Mouse (Mus musculus) limb, embryonic 15.5 days (tissue): Measurements from ENCODE around the gene Neb. TPM values are rescaled to one million over a fixed set of nuclear protein-coding genes. Genes with fewer than 3 reads are reported as not detected.

Experiments used
- ATAC-seq: fragments of 200-750 bp; cut with Nextera tagmentation; 2 replicates; pipeline ENCODE4 v1.8.0; 2017; ENCODE audit warnings: low read depth, moderate TSS enrichment; ENCODE audit not compliant: insufficient number of reproducible peaks, low FRiP score, low TSS enrichment
- H3K27ac ChIP-seq: fragments of 300-500 bp; sonication (generic); 2 replicates; pipeline ENCODE4 v1.5.1; 2015; ENCODE audit warnings: moderate library complexity, mild to moderate bottlenecking, inconsistent platforms
- H3K27me3 ChIP-seq: fragments of 300-500 bp; sonication (generic); 2 replicates; pipeline ENCODE4 v1.6.1; 2015; ENCODE audit warnings: inconsistent platforms
- H3K36me3 ChIP-seq: fragments of 300-500 bp; sonication (generic); 2 replicates; pipeline ENCODE4 v1.6.1; 2015; ENCODE audit warnings: inconsistent platforms
- H3K4me1 ChIP-seq: fragments of 300-500 bp; sonication (generic); 2 replicates; pipeline ENCODE4 v1.6.1; 2015; ENCODE audit warnings: inconsistent platforms
- H3K4me2 ChIP-seq: fragments of 300-500 bp; sonication (generic); 2 replicates; pipeline ENCODE4 v1.6.1; 2015; ENCODE audit warnings: mild to moderate bottlenecking, inconsistent platforms
- H3K4me3 ChIP-seq: fragments of 300-500 bp; sonication (generic); 2 replicates; pipeline ENCODE4 v1.5.1; 2015; ENCODE audit warnings: mild to moderate bottlenecking, inconsistent platforms
- H3K9ac ChIP-seq: fragments of 300-500 bp; sonication (generic); 2 replicates; pipeline ENCODE4 v1.6.1; 2015; ENCODE audit warnings: inconsistent platforms
- H3K9me3 ChIP-seq: fragments of 300-500 bp; sonication (generic); 2 replicates; pipeline ENCODE4 v1.6.1; 2016; ENCODE audit warnings: inconsistent platforms
- WGBS: fragments of 180-500 bp; shearing (Covaris S2); methylation state at CpG from one replicate; pipeline ENCODE4 v1.1.7; 2015; 5-methylcytosine and 5-hydroxymethylcytosine counted together
- polyA plus RNA-seq: library from polyadenylated mRNA; unstranded; fragments of >200 nt; fragmentation: Nextera tagmentation; extraction: Ambion mirVana; gene quantifications from 2 replicates; pipeline ENCODE4 v1.2.1, GENCODE M21; 2015

Gene Neb
- polyA plus RNA-seq, 1 experiment from 2014 or later = 99.9 TPM

GRCm38 (mm10) chr2:52224366-52224765 lies 153.9 kb downstream of the Neb start:
- no peak for ATAC-seq
- Histone ChIP-seq H3K4me2 (no peak overlapping the region), H3K27me3 (no peaks in the 10 kb centered on the region), H3K27ac (no peak overlapping the region), H3K9ac (no peak overlapping the region), H3K4me1 (no peaks in the 10 kb centered on the region), H3K4me3 (no peak overlapping the region), H3K9me3 (no peaks in the 10 kb centered on the region), H3K36me3 (no peaks in the 10 kb centered on the region)
- WGBS = 77% methylated on average over 5 of the region's 5 CpGs

DNA sequence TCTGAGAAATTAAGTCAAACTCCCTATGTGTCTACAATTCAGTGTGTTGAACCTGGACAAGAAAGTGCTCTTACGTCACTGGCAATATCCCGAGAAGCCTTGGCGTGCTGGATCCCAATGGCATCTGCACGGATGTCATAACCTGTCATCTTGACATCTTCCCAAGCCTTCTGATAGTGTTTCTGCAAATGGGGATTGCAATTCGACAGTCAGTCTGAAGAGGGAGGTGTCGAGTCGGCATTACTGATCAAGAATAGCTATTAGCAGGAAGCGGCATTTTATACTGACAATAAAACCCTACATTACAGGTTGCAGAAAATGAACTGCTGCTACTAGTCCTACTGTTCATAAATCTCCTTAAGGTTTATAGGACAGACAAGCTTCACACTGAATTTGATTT lies 158.2 kb downstream of the Neb start:
- H3K27me3 ChIP-seq = no peaks in the 10 kb centered on the region
- H3K4me3 ChIP-seq = no peak overlapping the region
- H3K4me1 ChIP-seq = no peaks in the 10 kb centered on the region
- ATAC-seq = no peak
- 39% methylated on average over 8 of the region's 8 CpGs for WGBS
- no peaks in the 10 kb centered on the region for H3K9me3 ChIP-seq
- no peak overlapping the region for H3K27ac ChIP-seq
- no peak overlapping the region for H3K9ac ChIP-seq
- no peak overlapping the region for H3K4me2 ChIP-seq
- no peaks in the 10 kb centered on the region for H3K36me3 ChIP-seq

GRCm38 (mm10) chr2:52215945-52216344 lies 162.3 kb downstream of the Neb start:
- no peaks in the 10 kb centered on the region for H3K9me3 ChIP-seq
- no peak overlapping the region for H3K27ac ChIP-seq
- no peak overlapping the region for H3K4me3 ChIP-seq
- 93% methylated on average over 8 of the region's 8 CpGs for WGBS
- no peak overlapping the region for H3K4me2 ChIP-seq
- no peak for ATAC-seq
- H3K27me3 ChIP-seq = no peaks in the 10 kb centered on the region
- no peaks in the 10 kb centered on the region for H3K4me1 ChIP-seq
- no peak overlapping the region for H3K9ac ChIP-seq
- no peaks in the 10 kb centered on the region for H3K36me3 ChIP-seq

DNA sequence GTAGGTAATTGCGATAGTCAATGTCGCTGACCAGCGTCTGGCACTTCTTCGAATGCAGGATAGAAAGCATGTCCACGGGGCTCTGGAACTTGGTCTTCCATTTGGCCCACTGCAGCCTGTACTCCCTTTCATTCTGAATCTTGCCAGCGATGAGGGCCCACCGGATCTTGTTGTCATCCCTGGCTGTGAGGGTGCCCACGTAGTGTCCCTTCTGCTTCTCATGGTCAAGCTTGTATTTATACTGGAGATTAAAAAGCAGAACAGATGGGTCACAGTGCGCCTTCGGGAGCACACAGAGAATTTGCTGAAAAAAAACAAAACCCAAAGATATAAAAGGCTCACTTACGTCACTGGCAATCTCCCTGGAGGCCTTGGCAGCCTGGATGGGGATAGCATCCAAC lies 165.7 kb downstream of the Neb start:
- no peaks in the 10 kb centered on the region for H3K27me3 ChIP-seq
- no peaks in the 10 kb centered on the region for H3K9me3 ChIP-seq
- H3K9ac ChIP-seq = no peak overlapping the region
- no peak overlapping the region for H3K4me3 ChIP-seq
- H3K36me3 ChIP-seq = no peaks in the 10 kb centered on the region
- H3K4me2 ChIP-seq = no peak overlapping the region
- no peak for ATAC-seq
- no peak overlapping the region for H3K27ac ChIP-seq
- WGBS = 93% methylated on average over 11 of the region's 11 CpGs
- no peaks in the 10 kb centered on the region for H3K4me1 ChIP-seq

DNA sequence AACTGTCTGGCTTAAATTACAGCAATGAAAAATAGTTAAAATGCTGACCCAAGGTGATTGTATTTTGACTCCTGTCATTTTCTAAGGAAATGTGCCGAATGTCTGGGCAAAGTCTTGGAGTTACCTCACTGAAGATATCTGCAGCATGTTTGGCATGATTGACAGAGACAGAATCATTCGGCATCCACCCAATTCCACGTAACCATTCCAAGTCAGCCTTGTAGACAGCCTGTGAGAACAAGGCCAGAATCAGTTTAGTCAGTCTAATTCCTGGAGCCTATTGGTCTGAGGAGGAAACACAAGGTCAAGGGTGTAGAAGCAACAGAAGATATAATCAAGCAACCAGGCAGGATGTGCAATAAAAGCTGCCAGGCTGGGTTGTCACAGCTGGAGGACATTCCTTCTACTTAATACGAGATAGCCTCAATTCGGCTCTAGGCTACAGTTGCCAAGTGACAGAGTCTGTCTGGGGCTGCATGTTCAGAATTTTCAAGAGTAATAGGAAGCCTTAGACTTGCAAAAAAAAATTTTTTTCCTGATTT lies 166.8 kb downstream of the Neb start:
- Histone ChIP-seq H3K27me3 (no peaks in the 10 kb centered on the region), H3K4me3 (no peak overlapping the region), H3K27ac (no peak overlapping the region), H3K36me3 (no peaks in the 10 kb centered on the region), H3K9ac (no peak overlapping the region), H3K4me1 (no peaks in the 10 kb centered on the region), H3K4me2 (no peak overlapping the region), H3K9me3 (no peaks in the 10 kb centered on the region)
- WGBS = 49% methylated on average over 5 of the region's 5 CpGs
- no peak for ATAC-seq

GRCm38 (mm10) chr2:52210685-52211084 lies 167.6 kb downstream of the Neb start:
- H3K27me3 ChIP-seq = no peaks in the 10 kb centered on the region
- no peaks in the 10 kb centered on the region for H3K4me1 ChIP-seq
- no peak overlapping the region for H3K27ac ChIP-seq
- H3K4me2 ChIP-seq = no peak overlapping the region
- ATAC-seq = no peak
- 92% methylated on average over 7 of the region's 7 CpGs for WGBS
- H3K9ac ChIP-seq = no peak overlapping the region
- H3K4me3 ChIP-seq = no peak overlapping the region
- H3K36me3 ChIP-seq = no peaks in the 10 kb centered on the region
- H3K9me3 ChIP-seq = no peaks in the 10 kb centered on the region

GRCm38 (mm10) chr2:52204992-52205391 lies 173.3 kb downstream of the Neb start:
- Histone ChIP-seq H3K4me2 (no peak overlapping the region), H3K27ac (no peak overlapping the region), H3K4me1 (no peaks in the 10 kb centered on the region), H3K9ac (no peak overlapping the region), H3K36me3 (no peaks in the 10 kb centered on the region), H3K4me3 (no peak overlapping the region), H3K9me3 (no peaks in the 10 kb centered on the region), H3K27me3 (no peaks in the 10 kb centered on the region)
- 76% methylated on average over 4 of the region's 4 CpGs for WGBS
- no peak for ATAC-seq

GRCm38 (mm10) chr2:52193629-52194028 lies 184.6 kb downstream of the Neb start:
- no peaks in the 10 kb centered on the region for H3K36me3 ChIP-seq
- no peak overlapping the region for H3K4me3 ChIP-seq
- H3K9ac ChIP-seq = no peak overlapping the region
- H3K27ac ChIP-seq = no peak overlapping the region
- no peak overlapping the region for H3K4me2 ChIP-seq
- 90% methylated on average over 6 of the region's 6 CpGs for WGBS
- no peaks in the 10 kb centered on the region for H3K27me3 ChIP-seq
- H3K4me1 ChIP-seq = no peaks in the 10 kb centered on the region
- no peak for ATAC-seq
- no peaks in the 10 kb centered on the region for H3K9me3 ChIP-seq

DNA sequence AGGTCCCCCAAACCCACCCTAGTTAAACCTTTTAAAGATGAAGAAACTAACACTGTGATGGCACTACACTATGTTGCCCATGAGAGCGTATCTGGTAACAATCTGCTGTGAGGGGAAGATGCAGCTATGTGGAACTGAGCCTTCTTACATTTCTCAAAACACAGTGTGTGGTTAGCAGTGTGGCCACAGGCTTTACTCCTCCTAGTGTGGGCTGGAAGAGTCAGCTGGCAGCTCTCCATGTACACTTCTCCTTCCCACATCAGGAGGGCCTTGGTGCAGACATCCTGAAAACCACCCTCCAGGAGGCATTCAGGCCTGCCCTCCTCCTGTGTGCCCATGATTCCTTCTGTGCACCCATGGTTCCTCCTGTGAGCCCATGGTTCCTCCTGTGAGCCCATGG lies 198.6 kb downstream of the Neb start:
- Histone ChIP-seq H3K9me3 (no peaks in the 10 kb centered on the region), H3K27me3 (no peaks in the 10 kb centered on the region), H3K4me1 (no peaks in the 10 kb centered on the region), H3K27ac (no peak overlapping the region), H3K36me3 (no peaks in the 10 kb centered on the region), H3K9ac (no peak overlapping the region), H3K4me2 (no peak overlapping the region), H3K4me3 (no peak overlapping the region)
- no peak for ATAC-seq
- 82% methylated on average over 1 of the region's 1 CpGs for WGBS

DNA sequence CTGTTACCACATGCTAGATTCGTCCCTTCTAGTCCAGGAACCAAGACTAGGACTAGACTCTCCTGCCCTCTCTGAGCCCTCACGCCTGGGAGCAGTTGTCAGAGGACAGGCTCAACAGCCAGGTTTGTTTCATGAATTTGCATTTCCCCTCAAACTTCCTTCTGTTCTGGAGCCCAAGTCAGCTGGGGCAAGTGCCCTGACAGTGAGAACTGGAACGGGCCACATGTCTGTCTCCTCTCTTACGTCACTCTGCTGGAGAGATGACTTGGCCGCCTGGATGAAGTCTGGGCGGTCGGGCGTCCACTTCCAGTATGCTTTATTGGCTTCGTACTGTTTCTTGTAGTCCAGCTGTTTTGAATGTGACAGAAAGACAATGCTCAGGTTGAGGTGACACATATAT lies 200.5 kb downstream of the Neb start:
- Histone ChIP-seq H3K27ac (no peak overlapping the region), H3K9ac (no peak overlapping the region), H3K4me2 (no peak overlapping the region), H3K4me3 (no peak overlapping the region), H3K4me1 (no peaks in the 10 kb centered on the region), H3K27me3 (no peaks in the 10 kb centered on the region), H3K9me3 (no peaks in the 10 kb centered on the region), H3K36me3 (no peaks in the 10 kb centered on the region)
- WGBS = 77% methylated on average over 9 of the region's 9 CpGs
- ATAC-seq = no peak

DNA sequence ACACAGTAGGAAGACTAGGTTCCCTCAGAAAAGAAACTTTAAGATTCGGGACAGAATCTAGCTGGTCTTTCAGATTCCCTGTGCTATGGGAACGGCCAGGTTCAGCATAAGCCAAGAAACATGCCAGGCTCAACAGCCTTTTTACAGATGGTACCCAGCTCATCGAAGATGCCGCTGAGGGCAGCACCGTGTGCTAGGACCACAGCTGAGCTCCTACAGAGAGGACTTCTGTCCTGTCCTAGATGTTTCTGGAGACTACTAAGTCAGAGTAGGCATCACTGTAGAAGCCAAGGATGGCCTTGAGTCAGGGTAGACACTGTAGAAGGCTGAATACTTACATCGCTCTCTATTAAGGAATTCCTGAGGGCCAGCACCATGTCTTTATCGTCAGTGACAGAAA lies 201.1 kb downstream of the Neb start:
- no peak overlapping the region for H3K4me2 ChIP-seq
- no peak overlapping the region for H3K9ac ChIP-seq
- no peaks in the 10 kb centered on the region for H3K27me3 ChIP-seq
- no peaks in the 10 kb centered on the region for H3K9me3 ChIP-seq
- H3K4me3 ChIP-seq = no peak overlapping the region
- no peak overlapping the region for H3K27ac ChIP-seq
- no peaks in the 10 kb centered on the region for H3K4me1 ChIP-seq
- no peak for ATAC-seq
- no peaks in the 10 kb centered on the region for H3K36me3 ChIP-seq
- WGBS = 92% methylated on average over 7 of the region's 7 CpGs

GRCm38 (mm10) chr2:52176537-52176936 lies 201.7 kb downstream of the Neb start:
- H3K27me3 ChIP-seq = no peaks in the 10 kb centered on the region
- no peak overlapping the region for H3K4me3 ChIP-seq
- 37% methylated on average over 8 of the region's 8 CpGs for WGBS
- no peak overlapping the region for H3K9ac ChIP-seq
- no peaks in the 10 kb centered on the region for H3K4me1 ChIP-seq
- H3K36me3 ChIP-seq = no peaks in the 10 kb centered on the region
- ATAC-seq = no peak
- H3K27ac ChIP-seq = no peak overlapping the region
- H3K9me3 ChIP-seq = no peaks in the 10 kb centered on the region
- no peak overlapping the region for H3K4me2 ChIP-seq

DNA sequence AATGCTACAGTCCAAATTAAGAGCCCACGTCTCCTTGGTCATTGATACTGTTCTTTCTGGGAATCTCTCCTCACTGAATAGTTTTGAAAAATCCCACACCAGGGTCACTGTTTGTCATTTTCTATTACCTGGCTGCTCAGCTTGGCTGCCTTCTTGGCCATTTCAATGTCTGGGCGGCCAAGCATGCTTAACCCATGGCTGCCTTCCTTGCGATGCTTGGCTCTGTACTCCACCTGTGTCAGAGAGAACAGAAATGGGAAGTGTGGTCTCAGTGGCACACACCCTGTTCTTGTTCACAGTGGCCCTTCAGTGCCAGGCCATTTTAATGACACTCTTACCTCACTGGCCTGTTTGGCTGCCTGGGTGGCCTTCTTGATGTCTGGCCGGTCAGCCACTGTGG lies 203.3 kb downstream of the Neb start:
- H3K4me3 ChIP-seq = no peak overlapping the region
- no peaks in the 10 kb centered on the region for H3K4me1 ChIP-seq
- H3K9me3 ChIP-seq = no peaks in the 10 kb centered on the region
- H3K36me3 ChIP-seq = no peaks in the 10 kb centered on the region
- H3K27me3 ChIP-seq = no peaks in the 10 kb centered on the region
- no peak overlapping the region for H3K9ac ChIP-seq
- H3K27ac ChIP-seq = no peak overlapping the region
- 73% methylated on average over 4 of the region's 4 CpGs for WGBS
- no peak overlapping the region for H3K4me2 ChIP-seq
- no peak for ATAC-seq
